Mouse (Mus musculus): ENCODE data around the gene Marco. TPM values are rescaled to one million over a fixed set of nuclear protein-coding genes. Genes with fewer than 3 reads are reported as not detected.
A peak's percentile ranks its signal among the peaks of the same experiment; 100 is the strongest.

Gene Marco
- 100 to 1,000 TPM in 7 of 26 experiments, 10 to 100 TPM in 8, 1 to 10 TPM in 7, under 1 TPM in 3, not detected in 1; 0.49 to 682 (median 46.2) TPM for total RNA-seq (2018; cell fraction: chromatin; rRNA removed)
- total RNA-seq (2018; cell fraction: cytosol; rRNA removed): 100 to 1,000 TPM in 13 of 26 experiments, 1 to 10 TPM in 13; 1.5 to 734 (median 73.1) TPM
- total RNA-seq (2018; cell fraction: nucleus; rRNA removed): 1,000 to 10,000 TPM in 1 of 26 experiments, 100 to 1,000 TPM in 12, 10 to 100 TPM in 1, 1 to 10 TPM in 12; 1.7 to 1,776 (median 94.5) TPM
- 2.7 to 7.5 TPM (median 3.7 TPM) in 3 replicates for polyA plus RNA-seq (2018)

GRCm38 (mm10) chr1:120504924-120505323, at the start of gene Marco:
Gene Marco, minus strand, starts transcription at chr1:120505024.
- Histone ChIP-seq H3K27ac (no peak within 1 kb of the TSS), H3K36me3 (ENCODE audit: inconsistent target) (no peaks in the 10 kb centered on the region)
- 0% methylated on average over 1 of the region's 1 CpGs for WGBS (ENCODE audit: missing documents)

GRCm38 (mm10) chr1:120539506-120540029, 34.7 kb upstream of the Marco start:
- H3K27ac ChIP-seq: no peak overlapping the region
- WGBS (ENCODE audit: missing documents): 87% methylated on average over 7 of the region's 7 CpGs
- no peaks in the 10 kb centered on the region for H3K36me3 ChIP-seq (ENCODE audit: inconsistent target)
- H3K79me2 ChIP-seq (ENCODE audit: inconsistent target): no peaks in the 10 kb centered on the region
- H3K4me3 ChIP-seq (ENCODE audit: inconsistent target): no peak overlapping the region

More at GRCm38 (mm10) chr1:120504924-120505323, at the start of gene Marco:
- no peak within 1 kb of the TSS for H3K4me3 ChIP-seq (ENCODE audit: inconsistent target)
- no peaks in the 10 kb centered on the region for H3K79me2 ChIP-seq (ENCODE audit: inconsistent target)

- H3K36me3 ChIP-seq (ENCODE audit: inconsistent target): no peaks in the 10 kb centered on the region
- H3K4me3 ChIP-seq (ENCODE audit: inconsistent target): no peak overlapping the region
- 89% methylated on average over 1 of the region's 1 CpGs for WGBS (ENCODE audit: missing documents)
- H3K27ac ChIP-seq: no peak overlapping the region
- H3K79me2 ChIP-seq (ENCODE audit: inconsistent target): no peaks in the 10 kb centered on the region
These were observed 32.2 kb upstream of the Marco start for GRCm38 (mm10) chr1:120536998-120537397.

GRCm38 (mm10) chr1:120535919-120536318, 31.1 kb upstream of the Marco start:
- Histone ChIP-seq H3K79me2 (ENCODE audit: inconsistent target) (no peaks in the 10 kb centered on the region), H3K4me3 (ENCODE audit: inconsistent target) (no peak overlapping the region), H3K36me3 (ENCODE audit: inconsistent target) (no peaks in the 10 kb centered on the region), H3K27ac (no peak overlapping the region)
- 92% methylated on average over 1 of the region's 1 CpGs for WGBS (ENCODE audit: missing documents)

GRCm38 (mm10) chr1:120532321-120532916, 27.6 kb upstream of the Marco start:
- 11% methylated on average over 6 of the region's 6 CpGs for WGBS (ENCODE audit: missing documents)
- Histone ChIP-seq H3K79me2 (ENCODE audit: inconsistent target) (no peaks in the 10 kb centered on the region), H3K4me3 (ENCODE audit: inconsistent target) (no peak overlapping the region), H3K27ac (peak overlapping the region; percentile 43), H3K36me3 (ENCODE audit: inconsistent target) (no peaks in the 10 kb centered on the region)

- whole genome bisulfite sequencing (ENCODE audit: missing documents): 29% methylated on average over 3 of the region's 3 CpGs
- Histone ChIP-seq H3K79me2 (ENCODE audit: inconsistent target) (no peaks in the 10 kb centered on the region), H3K27ac (peak overlapping the region; percentile 43), H3K4me3 (ENCODE audit: inconsistent target) (no peak overlapping the region), H3K36me3 (ENCODE audit: inconsistent target) (no peaks in the 10 kb centered on the region)
These were observed 26.9 kb upstream of the Marco start for GRCm38 (mm10) chr1:120531770-120532169.

- Histone ChIP-seq H3K4me3 (ENCODE audit: inconsistent target) (no peak overlapping the region), H3K27ac (no peak overlapping the region), H3K36me3 (ENCODE audit: inconsistent target) (no peaks in the 10 kb centered on the region), H3K79me2 (ENCODE audit: inconsistent target) (no peaks in the 10 kb centered on the region)
- WGBS (ENCODE audit: missing documents): 93% methylated on average over 2 of the region's 2 CpGs
These were observed 25.1 kb upstream of the Marco start for GRCm38 (mm10) chr1:120529881-120530280.

GRCm38 (mm10) chr1:120517618-120518017, 12.8 kb upstream of the Marco start:
- H3K27ac ChIP-seq: no peak overlapping the region
- no peak overlapping the region for H3K4me3 ChIP-seq (ENCODE audit: inconsistent target)
- 71% methylated on average over 7 of the region's 7 CpGs for WGBS (ENCODE audit: missing documents)
- no peaks in the 10 kb centered on the region for H3K79me2 ChIP-seq (ENCODE audit: inconsistent target)
- no peaks in the 10 kb centered on the region for H3K36me3 ChIP-seq (ENCODE audit: inconsistent target)

- Histone ChIP-seq H3K79me2 (ENCODE audit: inconsistent target) (no peaks in the 10 kb centered on the region), H3K4me3 (ENCODE audit: inconsistent target) (no peak overlapping the region), H3K36me3 (ENCODE audit: inconsistent target) (no peaks in the 10 kb centered on the region), H3K27ac (no peak overlapping the region)
- WGBS (ENCODE audit: missing documents): 47% methylated on average over 3 of the region's 3 CpGs
These were observed 5.5 kb upstream of the Marco start for GRCm38 (mm10) chr1:120510311-120510710.

- Histone ChIP-seq H3K79me2 (ENCODE audit: inconsistent target) (no peaks in the 10 kb centered on the region), H3K36me3 (ENCODE audit: inconsistent target) (no peaks in the 10 kb centered on the region)
- 92% methylated on average over 4 of the region's 4 CpGs for WGBS (ENCODE audit: missing documents)
These were observed 4.2 kb upstream of the Marco start for GRCm38 (mm10) chr1:120508976-120509375.

GRCm38 (mm10) chr1:120504046-120504710, 646 bp downstream of the Marco start:
- WGBS (ENCODE audit: missing documents): 84% methylated on average over 6 of the region's 6 CpGs
- H3K27ac ChIP-seq: no peak overlapping the region
- no peaks in the 10 kb centered on the region for H3K79me2 ChIP-seq (ENCODE audit: inconsistent target)

More at GRCm38 (mm10) chr1:120508976-120509375, 4.2 kb upstream of the Marco start:
- no peak overlapping the region for H3K4me3 ChIP-seq (ENCODE audit: inconsistent target)
- no peak overlapping the region for H3K27ac ChIP-seq

GRCm38 (mm10) chr1:120501496-120501895, 3.3 kb downstream of the Marco start:
- 23% methylated on average over 4 of the region's 4 CpGs for WGBS (ENCODE audit: missing documents)
- no peak overlapping the region for H3K4me3 ChIP-seq (ENCODE audit: inconsistent target)
- no peaks in the 10 kb centered on the region for H3K36me3 ChIP-seq (ENCODE audit: inconsistent target)
- H3K79me2 ChIP-seq (ENCODE audit: inconsistent target): no peaks in the 10 kb centered on the region
- H3K27ac ChIP-seq: no peak overlapping the region

More at GRCm38 (mm10) chr1:120504046-120504710, 646 bp downstream of the Marco start:
- no peak overlapping the region for H3K4me3 ChIP-seq (ENCODE audit: inconsistent target)
- H3K36me3 ChIP-seq (ENCODE audit: inconsistent target): no peaks in the 10 kb centered on the region

- WGBS (ENCODE audit: missing documents): 13% methylated on average over 4 of the region's 4 CpGs
- no peaks in the 10 kb centered on the region for H3K36me3 ChIP-seq (ENCODE audit: inconsistent target)
- H3K27ac ChIP-seq: no peak overlapping the region
- no peaks in the 10 kb centered on the region for H3K79me2 ChIP-seq (ENCODE audit: inconsistent target)
- no peak overlapping the region for H3K4me3 ChIP-seq (ENCODE audit: inconsistent target)
These were observed 6.8 kb downstream of the Marco start for GRCm38 (mm10) chr1:120498036-120498435.

GRCm38 (mm10) chr1:120480937-120481336, 23.9 kb downstream of the Marco start:
- Histone ChIP-seq H3K36me3 (ENCODE audit: inconsistent target) (no peaks in the 10 kb centered on the region), H3K4me3 (ENCODE audit: inconsistent target) (no peak overlapping the region)
- 18% methylated on average over 5 of the region's 5 CpGs for WGBS (ENCODE audit: missing documents)

GRCm38 (mm10) chr1:120474825-120475224, 30.0 kb downstream of the Marco start:
- no peak overlapping the region for H3K4me3 ChIP-seq (ENCODE audit: inconsistent target)
- 13% methylated on average over 4 of the region's 4 CpGs for WGBS (ENCODE audit: missing documents)
- H3K79me2 ChIP-seq (ENCODE audit: inconsistent target): no peaks in the 10 kb centered on the region
- H3K36me3 ChIP-seq (ENCODE audit: inconsistent target): no peaks in the 10 kb centered on the region
- no peak overlapping the region for H3K27ac ChIP-seq

More at GRCm38 (mm10) chr1:120480937-120481336, 23.9 kb downstream of the Marco start:
- no peaks in the 10 kb centered on the region for H3K79me2 ChIP-seq (ENCODE audit: inconsistent target)
- H3K27ac ChIP-seq: no peak overlapping the region

All from macrophage (primary cell).